Mouse (Mus musculus): Measurements from ENCODE around the gene Tnfrsf22. TPM values are rescaled to one million over a fixed set of nuclear protein-coding genes. Genes with fewer than 3 reads are reported as not detected.

Tnfrsf22 gene
- polyA plus RNA-seq, 1 experiment from 2014 or later, result 9.8 TPM

DNA sequence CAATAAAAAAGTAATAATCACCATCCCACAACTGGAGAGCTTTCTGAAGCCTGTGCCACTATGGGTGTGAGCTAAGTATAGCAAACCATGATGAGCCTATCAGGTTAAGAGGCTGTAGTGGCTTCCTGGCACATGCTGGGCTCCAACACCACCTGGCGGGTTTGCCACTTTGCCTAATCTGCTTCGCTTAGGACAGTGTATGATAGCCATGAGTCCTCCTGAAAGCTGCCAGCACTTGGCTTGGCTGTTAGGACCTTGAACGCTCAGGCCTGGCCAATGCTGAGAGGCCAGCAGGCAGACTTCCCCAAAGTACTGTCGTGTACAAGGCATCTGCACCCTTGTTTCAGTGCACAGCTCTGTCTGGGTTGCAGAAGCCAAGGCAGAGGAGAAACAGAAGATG lies 61.5 kb downstream of the Tnfrsf22 start:
- 87% methylated on average over 4 of the region's 4 CpGs for WGBS
- H3K36me3 ChIP-seq, result peaks cover 99% of the 10 kb centered on the region
- no peaks in the 10 kb centered on the region for H3K9me3 ChIP-seq (replicated peaks)
- H3K27me3 ChIP-seq (ENCODE audit: low read depth, poor library complexity, severe bottlenecking), result no peaks in the 10 kb centered on the region
- DNase-seq (ENCODE audit: low spot score), result no peak
- no peaks in the 10 kb centered on the region for H3K4me1 ChIP-seq
- no peak overlapping the region for H3K4me3 ChIP-seq
- H3K27ac ChIP-seq, result no peak overlapping the region

DNA sequence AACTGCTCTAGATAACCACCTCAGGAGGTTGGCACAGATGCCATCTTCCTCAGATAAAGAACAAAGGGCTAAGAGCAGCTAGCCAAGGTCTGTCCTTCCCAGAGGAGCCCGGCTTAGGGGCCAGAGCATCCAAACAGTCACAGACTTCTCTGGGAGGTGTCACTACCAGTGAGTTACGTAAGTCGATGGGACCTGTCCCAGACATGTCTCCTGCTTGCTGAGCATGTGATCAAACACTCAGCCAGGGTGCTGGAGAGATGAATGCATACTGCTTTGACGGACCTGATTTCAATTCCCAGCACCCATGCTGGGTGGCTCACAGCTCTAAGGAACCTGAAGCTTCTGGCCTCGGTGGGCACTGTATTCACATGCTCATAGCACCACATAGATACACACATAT lies 61.9 kb downstream of the Tnfrsf22 start:
- DNase-seq (ENCODE audit: low spot score), result no peak
- 89% methylated on average over 5 of the region's 5 CpGs for WGBS
- Histone ChIP-seq H3K4me1 (no peaks in the 10 kb centered on the region), H3K27me3 (ENCODE audit: low read depth, poor library complexity, severe bottlenecking) (no peaks in the 10 kb centered on the region), H3K27ac (no peak overlapping the region), H3K36me3 (peaks cover 99% of the 10 kb centered on the region), H3K9me3 (replicated peaks) (no peaks in the 10 kb centered on the region), H3K4me3 (no peak overlapping the region)

Other genes starting within 250 kb of the Tnfrsf22 start
- 317 and 593 TPM in 2 replicates for gene Cdkn1c, start 188.6 kb downstream of the Tnfrsf22 start, polyA plus RNA-seq (2016; fragmentation: Nextera tagmentation; extraction: Ambion mirVana)
- 0.25 and 0.53 TPM in 2 replicates for gene Slc22a18, start 175.9 kb downstream of the Tnfrsf22 start, polyA plus RNA-seq (2016; fragmentation: Nextera tagmentation; extraction: Ambion mirVana)
- gene Phlda2, start 146.5 kb downstream of the Tnfrsf22 start, polyA plus RNA-seq (2016; fragmentation: Nextera tagmentation; extraction: Ambion mirVana), result 2.6 and 3.1 TPM in 2 replicates
- gene Nap1l4, start 100.6 kb downstream of the Tnfrsf22 start, polyA plus RNA-seq (2016; fragmentation: Nextera tagmentation; extraction: Ambion mirVana), result 385 and 410 TPM in 2 replicates
- 79.2 and 88.3 TPM in 2 replicates for gene Cars, start 49.6 kb downstream of the Tnfrsf22 start, polyA plus RNA-seq (2016; fragmentation: Nextera tagmentation; extraction: Ambion mirVana)
- gene Tnfrsf26, start 20.9 kb downstream of the Tnfrsf22 start, polyA plus RNA-seq (2016; fragmentation: Nextera tagmentation; extraction: Ambion mirVana), result 0.09 and 0.20 TPM in 2 replicates
- gene Tnfrsf23, start 36.2 kb upstream of the Tnfrsf22 start, polyA plus RNA-seq (2016; fragmentation: Nextera tagmentation; extraction: Ambion mirVana), result 0.25 TPM in 1 of 2 replicates, not detected in the other
- gene Osbpl5, start 107.3 kb upstream of the Tnfrsf22 start, polyA plus RNA-seq (2016; fragmentation: Nextera tagmentation; extraction: Ambion mirVana), result 12.3 and 19.9 TPM in 2 replicates
- gene Mrgprg, start 117.3 kb upstream of the Tnfrsf22 start, polyA plus RNA-seq (2016; fragmentation: Nextera tagmentation; extraction: Ambion mirVana), result not detected in 2 replicates
- 1.1 and 1.9 TPM in 2 replicates for gene Mrgpre, start 134.8 kb upstream of the Tnfrsf22 start, polyA plus RNA-seq (2016; fragmentation: Nextera tagmentation; extraction: Ambion mirVana)
- 10.3 and 10.4 TPM in 2 replicates for gene Nadsyn1, start 173.2 kb upstream of the Tnfrsf22 start, polyA plus RNA-seq (2016; fragmentation: Nextera tagmentation; extraction: Ambion mirVana)
- 69.7 and 70.5 TPM in 2 replicates for gene Dhcr7, start 173.5 kb upstream of the Tnfrsf22 start, polyA plus RNA-seq (2016; fragmentation: Nextera tagmentation; extraction: Ambion mirVana)
- not detected in 2 replicates for gene Gm498, start 217.2 kb upstream of the Tnfrsf22 start, polyA plus RNA-seq (2016; fragmentation: Nextera tagmentation; extraction: Ambion mirVana)

Data from limb, embryonic 10.5 days (tissue).